Mouse (Mus musculus) layer of hippocampus, postnatal 14 days (tissue): ENCODE results near the gene Otud4. TPM values are rescaled to one million over a fixed set of nuclear protein-coding genes. Genes with fewer than 3 reads are reported as not detected.
"Not testable (repeated sequence)": the region's sequence is repeated elsewhere in the genome, so short reads cannot be mapped to it uniquely, and the experiment has no call there.

Experiments
- DNase-seq, 2 experiments: peaks; one replicate each; pipeline ENCODE4 v3.0.0; 2021 to 2022; ENCODE audit warnings: low spot score in 2 of 2, mixed read lengths in 1 of 2
- total RNA-seq, 2 experiments: library from RNA; stranded (reverse); gene quantifications; 2 replicates each; pipeline ENCODE4 v1.2.3; 2021

The Otud4 gene
- total RNA-seq, 2 experiments from 2014 or later = 40.0 to 45.1 TPM

- peak in 1 of 2 experiments; percentile 24 for DNase-seq
Observed at GRCm38 (mm10) chr8:79638001-79638706, 1.3 kb upstream of the Otud4 start.

GRCm38 (mm10) chr8:79638707-79639549 lies 490 bp upstream of the Otud4 start:
- peak; percentile 97 to 99 for DNase-seq

- no peak for DNase-seq
Observed at GRCm38 (mm10) chr8:79641119-79641518, 1.7 kb downstream of the Otud4 start.

- no peak for DNase-seq
Observed at GRCm38 (mm10) chr8:79649569-79649968, 10.2 kb downstream of the Otud4 start.

- DNase-seq = no peak
Observed at GRCm38 (mm10) chr8:79650158-79650814, 10.9 kb downstream of the Otud4 start.

GRCm38 (mm10) chr8:79653736-79654135 lies 14.3 kb downstream of the Otud4 start:
- DNase-seq = no peak

GRCm38 (mm10) chr8:79658715-79659114 lies 19.3 kb downstream of the Otud4 start:
- not testable (repeated sequence) for DNase-seq

GRCm38 (mm10) chr8:79676461-79676860 lies 37.0 kb downstream of the Otud4 start:
- DNase-seq = no peak

GRCm38 (mm10) chr8:79679005-79679404 lies 39.6 kb downstream of the Otud4 start:
- no peak for DNase-seq

- DNase-seq = not testable (repeated sequence)
Observed at GRCm38 (mm10) chr8:79680083-79680482, 40.7 kb downstream of the Otud4 start.

GRCm38 (mm10) chr8:79680555-79680954 lies 41.1 kb downstream of the Otud4 start:
- DNase-seq = no peak

GRCm38 (mm10) chr8:79680965-79681364 lies 41.5 kb downstream of the Otud4 start:
- no peak for DNase-seq

GRCm38 (mm10) chr8:79685927-79686326 lies 46.5 kb downstream of the Otud4 start:
- DNase-seq = not testable (repeated sequence)

GRCm38 (mm10) chr8:79692531-79692930 lies 53.1 kb downstream of the Otud4 start:
- no peak for DNase-seq

GRCm38 (mm10) chr8:79706687-79707086 lies 67.3 kb downstream of the Otud4 start:
- DNase-seq = no peak

- DNase-seq = peak; percentile 98 to 99
Observed at GRCm38 (mm10) chr8:79711064-79711961, 71.9 kb downstream of the Otud4 start, which contains the start of the genes Abce1 and Anapc10. Gene Abce1, minus strand, starts transcription at chr8:79711740. Gene Anapc10, plus strand, starts transcription at chr8:79711820.

- no peak for DNase-seq
Observed at GRCm38 (mm10) chr8:79712676-79713075, 73.3 kb downstream of the Otud4 start.

GRCm38 (mm10) chr8:79721537-79721936 lies 82.1 kb downstream of the Otud4 start:
- DNase-seq = no peak

- no peak for DNase-seq
Observed at GRCm38 (mm10) chr8:79723308-79723707, 83.9 kb downstream of the Otud4 start.

- no peak for DNase-seq
Observed at GRCm38 (mm10) chr8:79724589-79724988, 85.2 kb downstream of the Otud4 start.
